Mouse (Mus musculus): ENCODE results near the gene Slc8b1. TPM values are rescaled to one million over a fixed set of nuclear protein-coding genes. Genes with fewer than 3 reads are reported as not detected.

Slc8b1 gene
- polyA plus RNA-seq, 1 experiment = 40.0 TPM

DNA sequence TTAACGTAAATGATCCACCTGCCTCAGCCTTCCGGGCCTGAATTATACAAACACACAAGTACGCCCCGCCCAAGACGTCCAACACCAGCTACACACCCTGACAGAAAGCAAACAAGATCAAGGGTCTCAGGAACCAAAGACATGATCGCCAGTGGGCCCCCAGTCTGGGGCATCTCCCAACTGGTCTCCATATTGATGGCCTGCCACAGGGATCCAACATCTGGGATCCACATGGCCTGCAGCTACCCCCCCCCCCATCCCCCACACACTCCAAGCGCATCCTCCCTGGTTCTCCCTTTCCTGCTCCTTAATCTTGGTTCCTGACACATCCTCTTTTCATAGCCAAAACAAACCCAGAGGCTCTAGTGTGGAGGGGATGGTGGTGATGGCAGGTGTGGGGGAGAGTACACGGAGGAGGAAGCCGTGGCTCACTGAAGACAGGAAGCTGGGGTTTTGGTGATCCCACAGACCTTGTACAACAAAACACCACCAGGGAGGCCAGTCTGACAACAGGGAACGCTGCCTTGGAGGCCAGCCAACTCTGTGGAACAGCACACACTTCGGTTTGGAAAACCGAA, 67.6 kb downstream of the Slc8b1 start:
- TF ChIP-seq CTCF (IDR thresholded peaks at IDR 0.05; ENCODE audit: insufficient read depth, low read length) = no peak
- TF ChIP-seq POLR2A (IDR thresholded peaks at IDR 0.05; ENCODE audit: borderline replicate concordance, extremely low read depth, low read depth, low read length) = no peak
- peaks cover 15% of the 10 kb centered on the region for H3K4me1 ChIP-seq (ENCODE audit: control insufficient read depth, insufficient read depth, low read length)
- H3K4me3 ChIP-seq (replicated peaks; ENCODE audit: extremely low read depth, low read depth, low read length) = no peak overlapping the region
- no peak for DNase-seq
- WGBS = 22% methylated on average over 12 of the region's 12 CpGs

DNA sequence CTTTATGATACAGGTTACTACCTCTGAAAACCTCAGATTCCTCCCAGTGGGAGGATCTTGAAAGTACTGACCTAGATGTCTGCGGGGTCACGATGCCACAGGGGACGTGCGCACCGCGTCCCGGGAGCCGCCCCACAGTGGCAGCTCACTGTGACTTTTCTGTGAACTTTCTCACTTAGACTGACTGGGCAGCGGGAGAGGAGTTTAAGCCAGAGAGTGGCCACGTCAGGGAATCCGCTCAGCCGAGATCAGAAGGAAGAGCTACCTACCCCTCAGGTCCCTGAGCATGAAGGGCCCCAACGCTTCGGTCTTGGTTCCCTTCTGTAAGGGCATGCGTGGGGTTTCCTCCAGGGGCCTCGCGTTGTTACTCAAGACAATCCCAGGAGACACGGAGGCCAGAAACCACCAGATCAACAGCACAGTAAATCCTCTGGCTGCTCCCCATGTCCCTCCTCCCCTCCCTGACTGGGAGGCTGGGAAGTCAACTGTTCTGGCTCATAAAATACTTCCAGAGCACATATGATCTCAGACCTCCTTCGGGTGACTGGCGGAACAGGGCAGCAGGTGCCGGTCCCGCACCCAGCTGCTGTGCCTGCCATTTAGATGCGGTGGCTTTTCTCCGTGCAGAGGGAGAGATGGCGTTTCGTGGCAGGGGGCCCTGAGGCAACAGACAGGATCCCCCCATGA, 68.4 kb downstream of the Slc8b1 start:
- 44% methylated on average over 26 of the region's 26 CpGs for WGBS
- Histone ChIP-seq H3K4me1 (ENCODE audit: control insufficient read depth, insufficient read depth, low read length) (peaks cover 15% of the 10 kb centered on the region), H3K4me3 (replicated peaks; ENCODE audit: extremely low read depth, low read depth, low read length) (no peak overlapping the region)
- DNase-seq = no peak
- TF ChIP-seq CTCF (IDR thresholded peaks at IDR 0.05; ENCODE audit: insufficient read depth, low read length) (no peak), POLR2A (IDR thresholded peaks at IDR 0.05; ENCODE audit: borderline replicate concordance, extremely low read depth, low read depth, low read length) (no peak)

DNA sequence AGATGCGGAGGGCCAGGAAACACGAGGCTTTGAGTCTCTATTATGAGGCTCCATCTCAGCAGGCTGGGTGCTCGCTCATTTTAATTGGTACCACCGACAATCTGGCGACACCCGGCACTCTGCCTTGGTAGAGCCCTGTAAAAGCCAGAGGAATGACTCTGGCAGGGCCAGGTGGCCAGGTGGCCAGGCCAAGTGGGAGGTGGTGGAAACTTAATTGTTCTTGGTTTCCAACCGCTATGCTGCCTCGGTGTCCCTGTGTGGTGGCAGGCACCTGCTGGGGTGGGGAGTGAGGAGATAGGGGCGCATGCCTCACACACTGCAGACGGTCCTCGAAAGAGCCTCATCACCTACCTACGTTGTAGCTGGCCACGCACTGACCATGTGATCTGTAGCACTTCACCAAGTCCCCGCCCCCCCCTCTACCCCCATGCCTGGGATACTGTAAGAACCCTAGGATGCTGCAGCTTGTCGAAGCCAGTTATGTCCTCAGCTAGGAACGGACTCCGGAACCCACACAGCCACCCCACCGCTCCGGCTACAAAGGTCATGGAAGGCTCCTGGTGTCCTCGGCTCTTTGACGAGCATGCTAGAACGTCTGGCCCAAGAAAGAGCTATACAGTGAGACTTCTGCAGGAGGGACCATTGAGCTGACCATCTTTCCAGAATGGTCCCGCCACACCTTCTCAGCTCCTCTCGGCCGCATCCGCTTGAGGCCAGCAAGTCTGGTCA, 69.1 kb downstream of the Slc8b1 start:
- TF ChIP-seq POLR2A (IDR thresholded peaks at IDR 0.05; ENCODE audit: borderline replicate concordance, extremely low read depth, low read depth, low read length) (no peak), CTCF (IDR thresholded peaks at IDR 0.05; ENCODE audit: insufficient read depth, low read length) (no peak)
- WGBS = 91% methylated on average over 26 of the region's 26 CpGs
- peaks cover 13% of the 10 kb centered on the region for H3K4me1 ChIP-seq (ENCODE audit: control insufficient read depth, insufficient read depth, low read length)

DNA sequence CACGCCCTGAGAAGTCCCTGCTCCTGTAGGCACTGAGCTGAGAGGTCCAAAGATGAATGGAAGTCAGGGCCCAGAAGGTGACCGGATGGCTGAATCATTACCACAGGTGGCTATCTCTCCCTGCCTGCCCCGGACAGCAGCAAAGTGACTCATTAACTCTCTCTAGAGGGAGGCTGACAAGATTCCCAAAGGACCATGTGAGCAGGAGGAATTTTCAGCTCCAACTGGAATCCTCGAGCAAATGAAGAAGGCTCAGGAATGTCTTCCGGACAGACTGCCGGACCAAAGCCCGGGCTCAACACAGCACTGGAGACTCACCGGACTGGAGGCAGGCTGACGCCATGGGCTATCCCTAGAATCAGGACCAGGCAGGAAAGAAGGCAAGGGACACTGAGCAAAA, 71.0 kb downstream of the Slc8b1 start:
- no peak for DNase-seq
- H3K4me3 ChIP-seq (replicated peaks; ENCODE audit: extremely low read depth, low read depth, low read length) = no peak overlapping the region
- peaks cover 19% of the 10 kb centered on the region for H3K4me1 ChIP-seq (ENCODE audit: control insufficient read depth, insufficient read depth, low read length)
- WGBS = 61% methylated on average over 9 of the region's 9 CpGs
- TF ChIP-seq CTCF (IDR thresholded peaks at IDR 0.05; ENCODE audit: insufficient read depth, low read length) = no peak

More for the DNA sequence above, 69.1 kb downstream of the Slc8b1 start:
- DNase-seq = no peak
- H3K4me3 ChIP-seq (replicated peaks; ENCODE audit: extremely low read depth, low read depth, low read length) = no peak overlapping the region

DNA sequence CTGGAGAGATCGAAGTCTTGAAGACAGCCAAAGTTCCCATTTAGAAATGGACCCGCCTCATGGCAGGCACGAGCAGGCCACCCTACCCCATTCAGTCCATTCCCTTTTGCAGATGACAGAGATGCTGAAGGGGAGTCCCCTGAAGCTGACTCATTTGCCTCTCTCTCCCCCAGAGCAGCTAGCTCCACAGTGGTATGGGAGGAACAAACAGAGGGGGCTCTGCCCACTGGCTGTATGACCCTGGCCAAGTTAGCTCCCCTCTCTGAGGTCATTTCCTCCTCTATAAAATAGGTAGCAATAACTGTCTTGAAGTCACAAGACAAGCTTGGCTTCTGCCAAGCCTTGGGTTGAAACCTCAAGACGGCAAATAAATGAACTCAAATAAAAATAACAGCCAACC, 72.5 kb downstream of the Slc8b1 start:
- no peak for DNase-seq
- Histone ChIP-seq H3K4me1 (ENCODE audit: control insufficient read depth, insufficient read depth, low read length) (peaks cover 20% of the 10 kb centered on the region), H3K4me3 (replicated peaks; ENCODE audit: extremely low read depth, low read depth, low read length) (no peak overlapping the region)
- 58% methylated on average over 4 of the region's 4 CpGs for WGBS
- TF ChIP-seq CTCF (IDR thresholded peaks at IDR 0.05; ENCODE audit: insufficient read depth, low read length) (no peak), POLR2A (IDR thresholded peaks at IDR 0.05; ENCODE audit: borderline replicate concordance, extremely low read depth, low read depth, low read length) (no peak)

Other genes with a start within 250 kb of the Slc8b1 start
- gene Lhx5, start 79.5 kb upstream of the Slc8b1 start, polyA plus RNA-seq (2012; rRNA removed) = not detected in 2 replicates
- gene Sdsl, start 38.4 kb upstream of the Slc8b1 start, polyA plus RNA-seq (2012; rRNA removed) = 2.1 and 2.3 TPM in 2 replicates
- gene Sds, start 34.6 kb upstream of the Slc8b1 start, polyA plus RNA-seq (2012; rRNA removed) = 0.65 and 0.70 TPM in 2 replicates
- gene Plbd2, start 7.5 kb upstream of the Slc8b1 start, polyA plus RNA-seq (2012; rRNA removed) = 40.0 and 42.7 TPM in 2 replicates
- 75.8 and 89.2 TPM in 2 replicates for gene Tpcn1, start 77.5 kb downstream of the Slc8b1 start, polyA plus RNA-seq (2012; rRNA removed)
- 2.0 and 2.4 TPM in 2 replicates for gene Iqcd, start 77.8 kb downstream of the Slc8b1 start, polyA plus RNA-seq (2012; rRNA removed)
- gene Rita1, start 101.4 kb downstream of the Slc8b1 start, polyA plus RNA-seq (2012; rRNA removed) = 15.7 and 15.8 TPM in 2 replicates
- 37.2 and 39.2 TPM in 2 replicates for gene Ddx54, start 101.6 kb downstream of the Slc8b1 start, polyA plus RNA-seq (2012; rRNA removed)
- 1.6 TPM in 2 replicates for gene Cfap73, start 123.1 kb downstream of the Slc8b1 start, polyA plus RNA-seq (2012; rRNA removed)
- 0.80 and 1.6 TPM in 2 replicates for gene Rasal1, start 137.6 kb downstream of the Slc8b1 start, polyA plus RNA-seq (2012; rRNA removed)
- gene Dtx1, start 200.8 kb downstream of the Slc8b1 start, polyA plus RNA-seq (2012; rRNA removed) = 6.1 and 7.8 TPM in 2 replicates
- gene Oas2, start 238.7 kb downstream of the Slc8b1 start, polyA plus RNA-seq (2012; rRNA removed) = 4.5 and 5.0 TPM in 2 replicates

Data from lung, adult 2 months (tissue).